Mouse (Mus musculus): ENCODE results near the gene Sf1.
A peak's percentile ranks its signal among the peaks of the same experiment; 100 is the strongest.

Gene Sf1

GRCm38 (mm10) chr19:6341453-6342077 is 21.9 kb upstream of the Sf1 start:
- no peak for DNase-seq

- DNase-seq, result no peak
Observed at GRCm38 (mm10) chr19:6342276-6342933, 21.1 kb upstream of the Sf1 start.

- no peak for DNase-seq
Observed at GRCm38 (mm10) chr19:6343066-6343925, 20.2 kb upstream of the Sf1 start.

GRCm38 (mm10) chr19:6343996-6344395 is 19.5 kb upstream of the Sf1 start:
- DNase-seq, result no peak

GRCm38 (mm10) chr19:6346023-6346422 is 17.5 kb upstream of the Sf1 start:
- DNase-seq, result no peak

DNA sequence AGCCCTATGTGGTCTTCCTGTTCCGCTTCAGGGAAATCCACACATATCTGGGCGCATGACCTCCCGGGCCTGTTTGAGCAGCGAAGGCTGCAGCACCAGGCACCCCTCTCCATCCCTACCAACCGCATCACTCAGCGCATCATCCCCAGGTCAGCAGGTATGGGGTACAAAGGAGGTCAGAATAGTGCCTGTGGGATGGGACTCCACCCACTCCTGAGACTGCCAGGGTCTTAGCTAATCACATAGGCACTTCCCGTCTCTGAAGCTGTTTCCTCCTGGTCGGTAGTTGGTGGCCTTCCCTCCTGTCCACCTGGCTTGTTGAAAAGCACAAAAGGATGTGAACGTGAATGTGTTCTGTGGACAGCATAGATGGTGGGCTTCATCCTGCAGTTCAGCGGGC is 16.8 kb upstream of the Sf1 start:
- no peak for DNase-seq

DNA sequence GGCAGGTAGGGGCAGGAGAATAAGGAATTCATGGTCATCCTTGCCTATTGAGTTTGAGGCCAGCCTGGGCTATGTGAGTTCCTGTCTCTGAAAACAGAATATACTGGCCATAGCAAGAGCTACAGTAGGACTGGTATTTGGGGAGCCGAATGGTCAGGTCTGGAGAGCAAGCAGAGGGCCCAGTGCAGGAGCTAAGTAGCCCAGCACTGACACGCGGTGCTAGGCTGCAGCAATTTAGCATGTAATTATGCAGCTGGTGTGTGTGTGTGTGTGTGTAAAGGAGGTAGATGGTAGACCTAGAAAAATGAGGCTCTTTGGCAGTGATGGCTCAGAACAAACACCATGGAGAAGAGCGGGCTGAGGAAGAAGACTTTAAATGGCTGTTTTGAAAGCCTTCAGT is 15.9 kb upstream of the Sf1 start:
- no peak for DNase-seq

DNA sequence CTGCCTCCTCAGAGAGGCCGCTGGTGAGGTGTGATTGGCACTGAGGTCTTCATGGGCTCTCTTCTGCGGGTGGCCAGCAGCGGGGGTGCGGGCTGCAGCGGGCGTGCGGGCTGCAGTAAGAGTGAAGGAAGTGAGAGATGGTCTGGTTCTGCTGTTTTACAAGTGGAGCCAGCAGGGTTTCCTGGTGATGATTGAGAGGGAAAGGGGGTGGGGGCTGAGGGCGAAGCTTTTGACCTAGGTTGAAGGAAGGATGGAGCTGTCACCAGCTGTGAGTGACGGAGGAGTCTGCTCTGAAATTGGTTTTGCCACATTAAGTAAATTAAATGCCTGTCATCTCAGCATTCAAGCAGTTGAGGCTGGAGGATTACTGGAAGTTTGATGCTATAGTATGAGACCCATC is 14.8 kb upstream of the Sf1 start:
- peak in 1 of 2 experiments; percentile 48 for DNase-seq

DNA sequence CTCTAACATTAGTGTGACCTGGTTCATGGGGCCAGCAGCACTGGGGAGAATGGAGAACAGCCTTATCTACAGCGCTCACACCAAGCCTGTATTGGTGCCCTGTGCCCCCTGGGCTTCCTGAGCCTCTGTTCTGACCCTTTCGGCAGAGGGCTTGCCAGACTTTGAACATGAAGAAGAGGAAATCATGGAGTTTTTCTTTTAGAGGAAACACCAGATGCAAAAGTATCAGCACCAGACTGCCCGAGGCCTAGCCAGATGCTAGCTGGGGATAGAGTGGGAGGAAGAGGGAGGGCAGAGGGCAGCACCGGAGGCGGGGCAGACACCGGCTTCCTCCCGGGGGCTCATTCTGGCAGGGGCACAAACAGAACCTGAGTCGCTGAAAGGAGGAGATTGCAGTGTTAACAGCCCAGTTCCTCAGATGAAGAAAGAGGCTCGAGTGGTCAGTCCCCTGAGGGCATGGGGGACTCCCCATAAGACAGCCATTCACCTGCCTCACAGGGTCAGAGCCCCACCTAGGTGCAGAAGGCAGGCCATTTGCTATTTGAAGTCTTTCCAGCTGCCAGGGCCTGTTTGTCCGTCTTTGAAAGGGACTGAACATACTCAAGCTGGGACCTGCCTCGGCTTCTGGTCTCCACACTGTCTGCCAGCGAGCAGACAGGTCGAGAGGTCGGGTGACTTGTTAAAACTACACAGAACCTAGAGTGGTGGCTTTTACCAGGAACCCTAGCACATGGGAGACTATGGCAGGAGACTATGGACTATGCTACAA is 14.1 kb upstream of the Sf1 start:
- DNase-seq, result peak; percentile 55 to 81

- DNase-seq, result peak; percentile 46 to 47
Observed at GRCm38 (mm10) chr19:6351431-6352106, 11.9 kb upstream of the Sf1 start.

DNA sequence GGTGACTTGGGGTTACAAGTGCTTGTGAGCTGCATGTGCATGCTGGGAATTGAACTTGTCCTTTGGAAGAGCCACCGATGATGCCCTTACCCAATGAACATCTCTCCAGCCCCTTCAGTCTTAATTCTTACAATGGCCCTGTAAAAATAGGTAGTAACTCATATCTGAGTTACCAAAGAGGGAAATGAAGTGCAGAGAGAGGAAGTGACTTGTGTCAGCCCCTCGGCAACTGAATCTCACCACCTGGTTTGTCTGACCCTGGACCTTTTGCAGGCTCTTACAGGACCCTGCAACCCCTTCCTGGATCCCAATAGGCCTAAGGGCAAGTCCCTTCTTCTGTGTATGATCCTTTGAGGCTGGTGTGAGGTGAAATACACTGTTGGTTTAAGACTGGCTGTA is 11.4 kb upstream of the Sf1 start:
- no peak for DNase-seq

GRCm38 (mm10) chr19:6354030-6354429 is 9.5 kb upstream of the Sf1 start:
- no peak for DNase-seq

- no peak for DNase-seq
Observed at GRCm38 (mm10) chr19:6361291-6361690, 2.2 kb upstream of the Sf1 start.

DNA sequence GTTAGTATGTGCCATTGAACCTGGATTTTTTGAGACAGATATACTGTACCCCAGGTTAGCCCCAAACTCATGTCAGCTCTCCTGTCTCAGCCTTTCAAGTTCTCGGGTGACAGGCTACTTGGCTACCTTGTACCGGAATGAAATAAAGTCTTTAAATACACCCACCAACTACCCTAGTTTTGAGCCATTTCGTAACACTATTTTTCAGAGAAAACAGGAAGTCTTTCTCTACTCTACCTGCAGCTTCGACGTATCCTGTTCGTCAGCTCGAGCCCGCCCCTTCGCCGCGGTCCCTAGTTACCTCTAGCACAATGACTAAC is 439 bp upstream of the Sf1 start:
- DNase-seq, result no peak

DNA sequence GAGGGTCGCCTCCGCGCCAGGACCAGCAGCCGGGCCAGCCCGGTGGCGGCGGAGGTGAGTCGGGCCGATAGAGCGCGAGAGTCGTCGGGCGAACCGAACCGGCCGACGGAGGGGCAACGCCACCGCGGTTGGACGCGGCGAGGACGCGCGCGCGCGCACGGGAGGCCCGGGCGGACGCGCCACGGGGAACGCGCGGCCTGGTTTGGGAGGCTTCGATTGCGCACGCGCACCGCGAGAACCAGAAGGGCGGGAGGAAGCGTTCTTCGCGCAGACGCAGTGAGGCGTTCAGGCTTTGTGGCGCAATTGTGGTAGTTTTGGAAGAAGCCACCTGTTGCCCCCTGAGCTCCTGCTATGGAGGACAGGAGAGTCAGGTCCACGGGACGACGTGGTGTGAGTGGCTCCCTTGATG is 831 bp downstream of the Sf1 start:
- peak; percentile 93 to 96 for DNase-seq

DNA sequence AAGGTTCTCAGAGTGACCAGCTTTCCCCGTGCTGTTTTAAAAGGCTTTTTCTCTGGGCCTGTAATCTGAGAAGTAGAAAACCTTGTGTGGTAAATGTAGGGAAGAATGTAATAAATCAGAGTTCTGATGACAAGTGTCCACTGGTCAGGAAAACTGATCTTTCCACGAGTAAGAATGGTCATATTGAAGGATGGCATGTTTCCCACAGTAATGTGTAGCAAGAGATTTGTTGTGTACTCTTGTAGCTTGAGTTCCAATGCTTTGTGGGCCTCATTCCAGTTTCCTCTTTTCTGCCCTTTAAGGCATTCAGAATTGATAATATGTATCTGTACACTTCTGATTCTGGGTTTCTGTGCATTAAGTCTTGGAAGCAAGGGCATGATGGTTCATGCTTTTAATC is 1.4 kb downstream of the Sf1 start:
- no peak for DNase-seq

GRCm38 (mm10) chr19:6370175-6370574 is 6.7 kb downstream of the Sf1 start:
- DNase-seq, result no peak

DNA sequence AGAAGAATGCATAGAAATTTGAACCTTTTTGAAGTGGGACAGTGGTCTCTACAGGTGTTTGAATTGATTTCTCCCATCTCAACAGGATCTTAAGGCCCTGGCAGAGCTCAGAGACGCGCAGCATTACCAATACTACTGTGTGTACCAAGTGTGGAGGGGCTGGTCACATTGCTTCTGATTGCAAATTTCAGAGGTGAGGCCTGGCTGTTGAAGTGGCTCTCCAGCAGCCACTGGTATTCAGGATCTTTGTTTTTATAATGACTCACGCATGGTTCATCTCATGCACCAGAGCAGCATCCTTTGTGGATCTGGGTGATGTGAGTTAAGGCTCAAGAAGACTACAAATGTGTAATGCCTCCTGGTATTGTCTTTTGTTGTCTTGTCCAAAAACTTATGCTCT is 8.9 kb downstream of the Sf1 start:
- no peak for DNase-seq

DNA sequence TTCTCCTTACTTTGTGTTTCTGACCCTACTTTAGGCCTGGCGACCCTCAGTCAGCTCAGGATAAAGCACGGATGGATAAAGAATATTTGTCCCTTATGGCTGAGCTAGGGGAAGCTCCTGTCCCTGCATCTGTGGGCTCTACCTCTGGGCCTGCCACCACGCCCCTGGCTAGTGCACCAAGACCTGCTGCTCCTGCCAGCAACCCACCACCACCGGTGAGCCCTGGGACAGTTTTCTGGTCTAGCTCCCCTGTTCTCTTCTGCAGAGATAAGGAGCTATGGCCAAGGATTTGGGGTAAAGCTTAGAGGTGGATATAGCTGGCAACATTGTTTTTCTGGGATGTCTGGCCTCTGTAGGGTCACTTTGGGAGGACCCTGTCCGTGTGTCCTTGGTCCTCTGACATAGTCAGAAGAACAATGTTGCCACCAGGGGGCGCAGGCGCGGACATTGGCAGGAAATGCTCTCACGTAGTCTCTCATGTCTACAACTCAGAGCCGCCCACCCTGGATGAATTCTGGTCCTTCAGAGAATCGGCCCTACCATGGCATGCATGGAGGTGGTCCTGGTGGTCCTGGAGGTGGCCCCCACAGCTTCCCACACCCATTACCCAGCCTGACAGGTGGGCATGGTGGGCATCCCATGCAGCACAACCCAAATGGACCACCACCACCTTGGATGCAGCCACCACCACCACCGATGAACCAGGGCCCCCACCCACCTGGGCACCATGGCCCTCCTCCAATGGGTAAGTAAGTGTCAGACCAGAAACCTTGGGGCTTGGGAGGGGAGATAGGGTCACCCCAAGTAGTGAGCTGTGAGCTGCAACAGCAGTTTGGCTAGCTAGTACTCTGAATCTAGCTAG is 10.3 kb downstream of the Sf1 start:
- DNase-seq, result peak; percentile 86 to 95

GRCm38 (mm10) chr19:6374571-6374970 is 11.1 kb downstream of the Sf1 start:
- DNase-seq, result no peak

DNA sequence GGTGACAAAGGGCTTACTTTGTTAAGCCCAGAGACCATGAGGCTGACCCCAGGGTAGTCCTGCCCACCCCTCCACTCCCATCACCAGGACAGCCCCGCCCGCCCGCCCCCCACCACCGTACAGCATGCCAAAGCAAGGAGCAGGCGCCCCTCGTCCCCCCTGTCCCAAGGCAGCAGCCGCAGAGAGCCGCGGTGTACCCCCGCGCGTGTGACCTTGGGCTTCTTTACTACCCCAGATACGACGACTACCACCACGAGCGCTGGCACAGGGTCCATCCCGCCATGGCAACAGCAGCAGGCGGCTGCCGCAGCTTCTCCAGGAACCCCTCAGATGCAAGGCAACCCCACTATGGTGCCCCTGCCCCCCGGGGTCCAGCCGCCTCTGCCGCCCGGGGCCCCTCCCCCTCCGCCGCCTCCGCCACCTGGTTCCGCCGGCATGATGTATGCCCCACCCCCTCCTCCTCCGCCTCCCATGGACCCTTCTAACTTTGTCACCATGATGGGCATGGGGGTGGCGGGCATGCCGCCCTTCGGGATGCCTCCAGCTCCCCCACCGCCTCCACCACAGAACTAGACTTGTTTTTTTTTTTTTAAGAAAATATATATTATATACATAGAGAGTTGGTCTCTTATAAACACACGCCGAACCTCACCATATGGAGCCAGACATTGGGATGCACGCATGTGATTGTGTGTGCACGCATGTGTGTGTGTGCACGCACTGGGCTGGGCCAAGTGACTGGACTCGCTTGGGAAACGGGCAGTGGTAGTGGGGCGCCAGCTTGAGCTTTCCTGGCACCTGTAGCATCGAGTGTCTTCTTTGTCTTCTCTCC is 12.1 kb downstream of the Sf1 start:
- peak in 1 of 2 experiments; percentile 48 for DNase-seq
